Mouse (Mus musculus): ENCODE data around the gene Celf2.

The Celf2 gene

GRCm38 (mm10) chr2:7022184-7022583, 487.2 kb downstream of the Celf2 start:
- DNase-seq (ENCODE audit: low read depth), result no peak

- DNase-seq (ENCODE audit: low read depth), result no peak
Measured at GRCm38 (mm10) chr2:7017384-7018113, 491.8 kb downstream of the Celf2 start.

DNA sequence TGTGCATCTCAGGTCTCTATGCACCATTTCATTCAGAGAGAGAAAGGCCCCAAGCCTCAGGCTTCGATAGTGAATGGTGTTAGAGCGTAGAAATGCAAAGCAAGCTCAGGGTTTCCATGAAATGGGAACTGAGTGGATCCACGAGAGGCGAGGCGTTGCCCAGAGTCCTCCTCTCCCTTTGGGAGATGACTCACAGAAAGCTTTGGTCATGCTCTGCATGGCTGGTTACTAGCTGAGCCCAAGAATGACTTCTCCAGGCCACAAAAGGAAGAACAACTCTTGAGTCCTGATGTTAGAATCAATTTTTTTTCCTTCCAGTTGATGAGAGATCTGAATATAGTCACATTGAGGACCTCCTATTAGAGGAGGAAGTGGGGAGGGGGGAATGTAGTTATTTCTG, 496.2 kb downstream of the Celf2 start:
- DNase-seq (ENCODE audit: low read depth), result peak; percentile 7

DNA sequence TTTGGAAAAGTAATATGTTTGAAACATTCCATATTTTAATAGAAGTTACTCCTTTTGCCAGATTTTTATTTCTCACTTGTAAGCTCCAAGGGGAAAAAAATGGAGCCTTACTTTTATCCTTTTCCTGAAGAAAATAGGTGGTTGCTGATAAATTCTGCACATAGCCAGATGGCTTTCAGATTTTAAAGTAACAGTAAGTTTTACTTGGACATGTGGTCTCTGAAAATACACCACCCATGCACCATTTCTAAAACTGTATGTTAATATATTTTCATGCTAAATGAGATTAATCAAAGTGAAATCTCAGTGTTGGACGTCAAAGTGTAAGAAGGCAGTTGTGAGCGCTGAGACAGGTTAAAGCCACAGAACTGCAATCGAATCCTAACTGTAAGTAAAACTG, 502.5 kb downstream of the Celf2 start:
- no peak for DNase-seq (ENCODE audit: low read depth)

DNA sequence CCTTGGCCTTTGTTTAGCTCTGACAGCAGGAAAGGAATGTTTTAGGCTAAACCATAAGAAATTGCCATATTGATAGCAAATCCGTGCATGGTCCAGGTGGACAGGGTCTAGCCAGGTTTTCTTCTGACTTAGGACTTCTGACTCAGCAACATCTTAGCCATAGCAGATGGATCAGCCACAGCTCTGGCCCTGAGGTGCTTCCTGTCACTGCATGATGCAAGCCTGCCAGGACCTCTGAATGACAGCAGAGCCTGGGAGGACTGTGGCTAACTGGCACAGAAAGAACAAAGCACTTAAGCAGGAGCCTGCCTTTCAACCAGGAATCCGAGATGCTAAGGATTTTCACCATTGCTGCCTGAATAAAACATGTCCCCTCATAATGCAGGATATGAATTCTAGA, 507.4 kb downstream of the Celf2 start:
- DNase-seq (ENCODE audit: low read depth), result no peak

DNA sequence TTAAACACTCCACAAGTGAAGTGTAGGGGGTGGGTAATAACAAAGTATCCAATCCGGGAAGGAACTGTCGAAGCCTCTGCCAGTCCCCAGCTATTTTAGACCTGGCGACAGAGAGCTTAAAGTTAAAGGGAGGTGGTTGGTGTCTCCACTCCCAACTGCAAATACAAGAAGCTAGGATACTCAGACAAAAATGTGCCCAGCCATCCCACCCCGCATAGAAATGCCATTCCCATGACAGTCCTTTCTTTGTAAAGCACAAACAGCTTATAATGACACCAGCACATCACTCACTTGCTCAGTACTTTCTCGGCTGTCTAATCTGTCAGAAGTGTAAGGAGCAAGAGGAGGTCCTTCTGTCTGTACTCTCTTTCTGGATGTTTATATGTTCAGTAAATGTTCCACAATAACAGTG, 518.3 kb downstream of the Celf2 start:
- no peak for DNase-seq (ENCODE audit: low read depth)

DNA sequence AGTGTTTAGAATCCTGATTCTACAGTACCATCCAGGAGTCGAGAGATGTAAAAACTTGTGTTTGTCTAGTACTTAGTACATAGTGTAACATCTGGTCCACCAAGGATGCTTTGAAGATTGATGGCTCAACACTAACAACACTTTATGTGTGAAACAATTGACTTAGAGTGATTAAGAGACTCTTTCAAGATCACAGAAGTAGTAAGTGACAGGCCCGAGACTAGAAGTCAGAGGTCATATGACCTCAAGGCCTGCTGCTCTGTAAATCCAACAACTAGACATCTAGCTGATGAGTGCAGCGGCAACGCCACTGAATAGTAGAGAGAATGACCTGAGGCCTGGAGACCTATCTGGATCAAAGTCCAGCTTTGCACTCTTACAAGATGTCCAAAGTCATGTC, 523.7 kb downstream of the Celf2 start:
- no peak for DNase-seq (ENCODE audit: low read depth)

DNA sequence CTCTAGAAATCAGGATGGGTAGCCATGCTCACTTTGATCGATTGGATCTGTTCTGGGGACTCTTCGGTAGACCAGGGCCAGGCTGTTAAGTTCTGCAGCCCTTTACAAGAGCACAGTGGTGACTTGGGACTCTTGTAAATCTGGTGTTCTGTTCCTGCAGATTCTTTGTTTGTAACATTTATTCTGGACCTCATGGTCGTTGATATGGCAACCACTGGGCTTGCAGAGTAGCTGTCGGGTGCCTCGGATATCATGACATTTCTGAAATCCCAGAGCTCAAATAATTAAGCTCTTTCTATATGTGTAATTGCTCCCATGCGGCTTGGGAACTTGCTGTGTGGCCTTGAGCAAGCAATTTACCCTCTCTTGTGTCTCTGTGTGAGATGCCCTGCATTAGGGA, 525.5 kb downstream of the Celf2 start:
- DNase-seq (ENCODE audit: low read depth), result no peak

GRCm38 (mm10) chr2:6976300-6976699, 533.1 kb downstream of the Celf2 start:
- no peak for DNase-seq (ENCODE audit: low read depth)

- no peak for DNase-seq (ENCODE audit: low read depth)
Measured at GRCm38 (mm10) chr2:6969228-6969627, 540.1 kb downstream of the Celf2 start.

- DNase-seq (ENCODE audit: low read depth), result peak; percentile 6
Measured at GRCm38 (mm10) chr2:6965243-6965642, 544.1 kb downstream of the Celf2 start.

DNA sequence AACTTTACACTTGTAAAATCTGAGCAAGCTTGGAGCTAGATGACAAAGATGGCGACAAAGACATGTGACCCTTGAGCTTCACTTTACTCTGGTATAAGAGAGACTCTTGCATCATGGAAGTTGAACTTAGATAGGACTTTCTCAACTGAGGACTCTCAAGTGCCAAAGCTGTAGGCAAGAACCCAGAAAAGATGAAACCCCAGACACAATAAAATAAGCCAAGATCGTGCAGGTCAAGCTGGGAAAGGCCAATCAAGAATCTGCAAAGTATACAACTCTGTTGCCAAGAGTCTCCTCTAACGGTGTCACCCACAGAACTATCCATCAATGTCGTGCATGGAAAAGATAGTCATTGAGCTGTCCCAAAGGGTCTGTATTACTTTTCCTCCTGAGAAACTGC, 558.7 kb downstream of the Celf2 start:
- DNase-seq (ENCODE audit: low read depth), result no peak

DNA sequence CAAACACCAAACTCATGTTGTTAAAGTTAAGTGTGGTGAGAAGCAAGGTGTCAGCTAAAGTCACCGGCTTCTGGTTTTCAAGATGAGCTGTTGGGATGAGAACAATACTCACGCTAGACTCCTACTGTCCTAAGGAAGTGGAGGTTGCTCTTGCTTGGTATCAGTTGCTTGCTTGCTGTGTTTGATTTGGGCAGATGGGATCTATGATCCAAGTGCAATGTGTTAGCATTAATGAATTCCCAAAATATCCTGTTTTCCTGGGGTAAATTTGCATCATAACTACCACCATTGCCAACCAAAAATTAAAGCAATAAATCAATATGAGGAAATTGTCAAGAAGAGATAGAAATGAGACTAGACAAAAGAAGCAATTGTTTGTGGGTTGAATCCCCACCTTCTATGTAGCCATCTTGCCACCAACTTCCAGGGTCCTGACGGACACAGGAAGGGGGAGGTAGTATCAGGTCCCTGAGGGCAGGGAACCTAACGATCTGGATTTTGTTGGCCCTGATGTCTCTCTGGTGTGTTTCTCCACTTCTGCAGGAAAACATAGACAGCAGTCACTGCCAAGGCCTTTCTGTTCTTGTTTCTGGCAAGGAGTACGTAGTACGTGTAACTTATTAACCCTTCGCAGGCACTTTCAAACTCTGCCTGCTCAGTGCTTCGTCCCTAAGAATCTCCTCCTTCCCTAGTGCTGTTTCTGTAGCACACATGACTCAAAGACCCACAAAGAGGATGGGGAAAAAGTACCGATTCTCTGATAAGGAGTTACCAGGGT, 563.5 kb downstream of the Celf2 start:
- DNase-seq (ENCODE audit: low read depth), result no peak

DNA sequence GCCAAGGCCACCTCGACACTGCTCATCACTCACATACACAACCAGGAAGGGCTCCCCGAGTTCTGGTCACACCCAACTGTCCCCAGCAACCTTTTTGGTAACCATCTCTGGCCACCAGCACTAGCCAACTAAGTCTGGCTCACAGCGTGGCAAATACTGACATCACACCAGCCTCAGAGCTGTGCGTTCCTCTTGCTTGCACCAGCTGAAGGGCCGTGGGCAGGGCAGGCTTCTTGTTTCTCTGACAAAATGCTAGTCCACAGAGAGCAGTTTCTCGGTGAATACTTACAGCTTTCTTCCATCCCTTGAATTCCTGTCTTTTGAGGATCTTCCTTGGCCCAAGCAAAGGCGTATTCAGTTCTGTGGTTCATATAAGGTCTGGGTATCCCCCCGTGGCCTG, 565.7 kb downstream of the Celf2 start:
- no peak for DNase-seq (ENCODE audit: low read depth)

GRCm38 (mm10) chr2:6942635-6943390, 566.5 kb downstream of the Celf2 start:
- DNase-seq (ENCODE audit: low read depth), result no peak

DNA sequence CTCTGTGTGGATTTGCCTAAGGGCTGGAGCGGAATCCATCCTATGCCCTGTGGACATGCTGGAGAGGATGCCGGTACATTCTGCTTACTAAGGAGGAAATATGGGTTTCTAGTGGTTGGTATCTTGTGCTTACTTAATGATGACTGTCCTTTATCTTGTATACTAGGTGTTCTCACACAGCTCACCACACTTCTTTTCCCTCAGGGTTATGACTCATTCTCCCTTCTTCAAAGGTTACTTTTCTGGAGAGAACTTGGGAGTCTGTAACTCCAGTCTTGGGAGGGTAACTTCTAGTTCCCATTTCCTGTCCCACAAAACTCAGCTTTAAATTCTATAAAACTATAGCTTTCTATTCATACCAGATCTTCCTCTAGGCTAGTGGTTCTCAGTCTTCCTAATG, 570.2 kb downstream of the Celf2 start:
- DNase-seq (ENCODE audit: low read depth), result no peak

DNA sequence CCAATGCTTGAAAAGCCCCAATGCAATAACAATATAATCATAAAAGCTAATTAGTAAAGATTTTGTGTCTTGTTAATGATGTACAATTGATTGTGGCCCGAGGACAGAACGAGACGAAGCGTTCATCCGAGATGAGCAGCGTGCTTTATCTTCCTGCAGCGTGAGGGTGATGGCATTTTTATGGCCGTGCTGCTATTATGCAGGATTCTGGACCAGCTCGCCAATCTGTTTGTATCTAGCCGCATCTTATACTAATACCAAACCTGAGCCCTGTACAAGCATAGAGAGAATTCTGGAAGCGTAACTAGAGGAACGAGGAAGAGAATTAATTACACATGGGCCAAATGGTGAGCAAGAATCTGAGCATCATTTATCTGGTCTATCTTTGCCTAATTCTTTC, 576.2 kb downstream of the Celf2 start:
- DNase-seq (ENCODE audit: low read depth), result no peak

GRCm38 (mm10) chr2:6927693-6928360, 581.5 kb downstream of the Celf2 start:
- DNase-seq (ENCODE audit: low read depth), result no peak

DNA sequence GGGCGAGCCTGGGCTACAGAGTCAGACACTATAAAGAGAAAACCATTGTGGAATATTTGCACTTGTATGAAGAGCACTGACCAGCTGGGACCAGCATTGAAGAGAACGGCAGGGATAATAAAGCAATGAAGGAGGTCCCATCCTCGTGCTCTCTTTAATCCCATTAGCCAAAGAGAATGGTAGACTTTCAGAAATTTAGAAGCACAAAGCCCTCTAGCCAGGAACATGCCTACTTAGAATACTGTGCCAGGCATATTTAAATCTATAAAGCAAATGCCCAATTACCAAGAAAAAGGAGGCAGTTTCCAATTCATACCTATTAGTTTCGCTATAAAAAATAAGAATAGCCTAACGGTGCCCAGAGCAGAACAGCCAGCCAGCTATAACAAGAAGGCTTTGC, 583.9 kb downstream of the Celf2 start:
- no peak for DNase-seq (ENCODE audit: low read depth)

- DNase-seq (ENCODE audit: low read depth), result no peak
Measured at GRCm38 (mm10) chr2:6923738-6924474, 585.5 kb downstream of the Celf2 start.

DNA sequence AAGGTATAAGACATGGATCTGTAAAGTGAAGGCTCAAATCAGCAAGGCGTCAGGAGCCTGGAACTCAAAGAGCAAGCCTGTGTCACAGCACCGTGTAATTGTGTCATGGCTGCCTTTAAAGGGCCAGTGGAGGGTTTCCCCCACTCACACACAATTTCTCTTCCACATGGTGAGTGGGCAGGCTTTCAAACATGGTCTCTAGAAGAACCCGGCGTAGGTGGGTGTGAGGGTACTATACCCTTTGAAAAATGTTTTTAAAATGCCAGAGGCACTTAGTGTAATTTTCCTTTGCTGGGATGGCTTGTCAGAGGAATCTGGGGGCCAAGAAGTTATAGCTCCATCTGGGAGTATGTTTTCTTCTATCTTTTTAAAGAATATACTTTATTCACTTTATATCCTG, 594.0 kb downstream of the Celf2 start:
- DNase-seq (ENCODE audit: low read depth), result no peak

DNA sequence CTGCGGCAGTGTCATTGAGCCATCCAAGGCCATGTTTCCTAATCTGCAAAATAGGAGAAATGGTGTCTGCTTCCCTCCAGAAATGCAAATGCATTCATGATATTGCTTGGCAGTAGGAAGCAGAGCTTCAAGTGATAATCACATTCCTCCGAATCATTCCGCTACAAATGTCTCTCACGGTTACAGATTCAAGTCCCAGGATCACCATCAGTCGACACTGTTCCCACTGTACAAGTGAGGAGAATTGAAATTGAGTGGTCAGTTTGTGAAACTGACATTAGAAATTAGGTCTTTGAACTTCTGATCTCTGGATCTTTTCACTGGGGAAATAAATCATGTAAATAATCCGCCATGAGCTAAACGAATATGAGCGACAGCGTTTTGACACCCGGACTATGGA, 596.0 kb downstream of the Celf2 start:
- no peak for DNase-seq (ENCODE audit: low read depth)

All from fibroblast of lung, adult 2 months (primary cell).